Mouse (Mus musculus) brain, embryonic 14.5 days (tissue): ENCODE data around the gene Otog. TPM values are rescaled to one million over a fixed set of nuclear protein-coding genes. Genes with fewer than 3 reads are reported as not detected.

Source experiments
- DNase-seq: peaks from one replicate; pipeline ENCODE4 v3.0.0-alpha.2; 2011; ENCODE audit warnings: low read depth
- CTCF ChIP-seq: fragments of 200-500 bp; IDR thresholded peaks from 2 replicates; pipeline ENCODE4 v1.5.1; 2012; ENCODE audit warnings: inconsistent platforms, mild to moderate bottlenecking, moderate library complexity, borderline replicate concordance; ENCODE audit not compliant: insufficient read depth, insufficient read length; ENCODE audit errors: extremely low read depth
- POLR2A ChIP-seq: fragments of 200-500 bp; IDR thresholded peaks from 2 replicates; pipeline ENCODE4 v1.6.1; 2012; ENCODE audit warnings: mild to moderate bottlenecking, inconsistent platforms, borderline replicate concordance; ENCODE audit not compliant: poor library complexity, insufficient read depth, insufficient read length, severe bottlenecking; ENCODE audit errors: extremely low read depth
- polyA plus RNA-seq: library from polyadenylated mRNA; depleted of rRNA; stranded (reverse); fragments of >200 nt; gene quantifications from 2 replicates; pipeline ENCODE4 v1.2.3, GENCODE M21; 2012; rRNA removed

Otog gene
- polyA plus RNA-seq, 1 experiment: 0.22 TPM

DNA sequence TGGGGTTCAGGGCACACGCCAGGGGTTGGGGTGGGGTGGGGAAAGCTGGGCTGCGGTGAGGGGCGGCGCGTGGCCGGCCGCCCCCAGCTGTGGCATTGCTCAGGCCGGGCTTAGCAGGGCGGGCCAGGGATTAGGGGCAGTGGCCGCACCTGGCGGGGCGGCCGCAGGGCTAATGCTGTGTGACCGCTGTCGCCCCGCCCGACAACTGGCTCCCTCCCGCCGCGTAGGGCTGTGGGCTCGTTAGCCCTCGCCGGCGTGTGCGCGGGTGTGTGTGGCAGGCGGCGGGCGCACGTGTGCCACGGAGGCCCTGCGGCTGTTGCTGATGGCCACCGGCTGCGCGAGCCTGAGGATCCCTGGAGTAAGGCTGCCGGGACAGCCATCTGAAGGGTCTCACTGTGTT lies 108.0 kb downstream of the Otog start:
- TF ChIP-seq CTCF: no peak
- TF ChIP-seq POLR2A: no peak
- DNase-seq: peak; percentile 4

DNA sequence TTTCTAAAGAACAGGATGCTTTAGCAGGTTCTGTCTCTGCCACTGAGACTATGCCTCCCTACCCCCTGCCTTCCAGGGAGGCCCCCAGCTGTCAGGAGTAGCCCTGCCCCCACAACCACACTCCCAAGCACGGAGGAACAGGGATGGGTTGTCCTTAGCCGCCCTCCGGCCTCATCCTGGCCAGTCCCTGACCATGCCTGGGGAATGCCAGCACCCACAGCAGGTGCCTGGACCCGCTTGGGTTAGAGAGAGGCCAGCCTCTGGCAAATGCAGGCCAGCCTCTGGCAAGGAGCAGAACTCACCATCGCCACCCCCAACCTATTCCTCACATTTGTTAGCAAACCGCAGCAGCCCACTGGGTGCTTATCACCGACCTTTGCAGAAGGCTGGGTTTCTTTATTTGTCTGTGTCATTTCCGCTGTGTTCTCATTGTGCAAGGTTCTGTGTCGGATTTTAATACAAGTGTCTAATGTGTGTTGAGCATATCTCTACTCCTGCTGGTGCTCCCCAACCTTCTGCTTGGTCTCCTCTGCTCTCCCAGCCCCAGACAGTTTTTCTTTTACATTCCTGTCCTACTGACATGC lies 109.4 kb downstream of the Otog start:
- TF ChIP-seq CTCF: no peak
- TF ChIP-seq POLR2A: no peak

DNA sequence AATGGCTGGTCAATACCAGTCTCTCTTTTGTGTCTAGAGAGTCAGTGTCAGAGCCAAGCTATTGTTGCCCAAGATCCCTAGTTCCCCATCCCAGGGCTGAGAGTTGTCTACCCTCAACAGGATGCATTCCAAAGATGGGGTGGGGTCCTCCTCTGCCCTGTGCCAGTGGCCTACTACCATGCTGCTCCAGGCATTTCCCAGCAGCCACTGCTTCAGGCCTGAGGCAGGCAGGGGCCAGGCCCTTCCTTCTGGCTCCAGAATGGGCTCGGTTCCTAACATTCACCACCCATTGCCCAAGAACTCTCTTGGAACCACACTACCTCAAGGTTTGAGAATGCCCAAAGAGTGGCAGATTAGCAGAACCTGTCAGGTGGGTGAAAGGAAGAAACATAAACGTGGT lies 112.0 kb downstream of the Otog start:
- no peak for DNase-seq
- TF ChIP-seq CTCF (no peak), POLR2A (no peak)

More for the DNA sequence above, 109.4 kb downstream of the Otog start:
- DNase-seq: no peak

DNA sequence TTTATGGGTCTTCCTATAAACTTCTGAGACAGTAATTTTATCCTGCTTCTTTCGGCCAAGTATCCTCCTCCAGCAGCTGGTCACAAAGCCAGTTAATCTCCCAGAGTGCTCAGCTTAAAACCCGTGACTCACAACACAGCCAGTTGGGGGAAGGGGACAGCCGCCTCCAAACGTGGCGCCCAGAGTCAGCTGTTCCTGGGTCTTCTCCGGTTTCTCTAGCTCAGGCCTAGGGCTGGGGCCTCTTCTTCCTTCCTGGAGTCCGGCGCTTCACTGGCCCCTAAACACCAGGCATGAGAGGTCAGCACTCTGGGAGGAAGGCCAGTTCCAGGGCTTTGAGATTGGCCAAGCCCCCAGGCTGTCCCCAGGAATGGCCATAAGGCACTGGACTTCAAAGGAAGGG lies 112.4 kb downstream of the Otog start:
- TF ChIP-seq POLR2A (no peak), CTCF (no peak)
- DNase-seq: no peak

DNA sequence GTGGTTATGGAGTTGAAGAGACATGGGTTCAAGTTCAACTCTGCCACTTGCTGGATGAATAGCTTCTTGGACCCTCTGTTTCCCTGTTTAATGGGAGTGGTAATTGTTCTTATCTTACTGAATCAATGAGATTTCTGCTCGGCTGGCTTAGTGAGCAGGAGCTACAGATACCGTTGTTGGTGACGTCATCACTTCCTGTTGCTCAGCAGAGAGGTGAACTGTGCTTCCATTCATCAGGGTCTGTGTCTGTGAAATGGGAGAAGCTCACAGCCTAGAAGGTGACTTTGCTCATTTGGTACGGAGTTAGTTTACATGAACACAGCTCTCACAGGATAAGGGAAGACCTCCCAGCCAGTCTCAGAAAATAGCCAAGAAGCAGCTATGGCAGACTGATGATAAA lies 113.1 kb downstream of the Otog start:
- TF ChIP-seq POLR2A (no peak), CTCF (no peak)
- no peak for DNase-seq

Other genes with a start within 250 kb of the Otog start
- gene Abcc6, start 210.7 kb upstream of the Otog start, polyA plus RNA-seq: 1.2 and 1.4 TPM in 2 replicates
- gene Nomo1, start 207.3 kb upstream of the Otog start, polyA plus RNA-seq: 38.5 and 52.6 TPM in 2 replicates
- gene Kcnj11, start 140.2 kb upstream of the Otog start, polyA plus RNA-seq: 15.0 and 22.7 TPM in 2 replicates
- 12.3 and 15.0 TPM in 2 replicates for gene Abcc8, start 61.0 kb upstream of the Otog start, polyA plus RNA-seq
- gene Ush1c, start 2.5 kb upstream of the Otog start, polyA plus RNA-seq: 0.79 and 1.2 TPM in 2 replicates
- gene Myod1, start 135.5 kb downstream of the Otog start, polyA plus RNA-seq: 0.74 and 1.6 TPM in 2 replicates
- 14.9 and 28.9 TPM in 2 replicates for gene Kcnc1, start 155.5 kb downstream of the Otog start, polyA plus RNA-seq